Mouse (Mus musculus) left cerebral cortex, adult 18-20 months (tissue): ENCODE measurements around the gene a. TPM values are rescaled to one million over a fixed set of nuclear protein-coding genes. Genes with fewer than 3 reads are reported as not detected.
"Not testable (repeated sequence)": the region's sequence is repeated elsewhere in the genome, so short reads cannot be mapped to it uniquely, and the experiment has no call there.

ENCODE experiments used
- DNase-seq, 2 experiments: peaks; one replicate each; pipeline ENCODE4 v3.0.0; 2021 to 2022; ENCODE audit warnings: low spot score in 2 of 2, mixed read lengths in 1 of 2
- total RNA-seq, 2 experiments: library from RNA; stranded (reverse); gene quantifications; 2 replicates each; pipeline ENCODE4 v1.2.3; 2021

a gene
- total RNA-seq, 2 experiments from 2014 or later, result not detected

DNA sequence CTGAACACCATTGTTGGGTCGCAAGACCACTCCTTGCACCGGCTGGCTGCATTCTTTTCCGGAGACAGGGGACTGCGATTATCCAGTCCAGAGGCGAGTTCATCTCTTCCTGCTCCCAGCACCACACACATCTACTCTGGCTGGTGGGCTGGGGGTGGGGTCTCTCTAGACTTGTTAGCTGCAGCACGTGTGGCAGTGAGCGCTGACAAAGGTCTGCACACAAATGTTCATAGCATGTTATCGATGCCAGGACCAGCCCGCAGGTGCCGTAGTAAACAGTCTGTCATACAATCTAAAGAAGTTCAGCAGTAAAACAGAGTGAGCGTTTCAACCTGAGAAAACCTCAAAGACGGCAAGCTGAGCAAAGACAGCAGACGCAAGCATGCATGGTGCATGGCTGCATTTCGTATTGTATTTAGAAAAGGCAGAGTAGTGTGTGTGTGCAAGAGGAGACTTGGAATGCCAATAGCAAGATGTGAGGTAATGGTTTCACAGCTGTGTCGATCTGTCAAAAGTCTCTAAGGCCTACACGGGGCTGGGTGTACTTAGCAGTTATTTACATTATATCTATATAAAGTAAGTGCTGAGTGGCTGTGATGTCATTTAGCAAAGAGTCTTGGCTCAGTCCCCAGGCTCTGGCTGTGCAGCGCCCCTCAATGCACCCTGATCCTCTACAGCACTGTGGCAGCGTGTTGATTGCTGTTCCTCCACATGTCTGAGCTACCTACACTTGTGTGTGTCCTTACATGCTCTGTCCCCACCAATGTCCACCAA lies 180.9 kb downstream of the a start:
- peak in 1 of 2 experiments; percentile 11 for DNase-seq

DNA sequence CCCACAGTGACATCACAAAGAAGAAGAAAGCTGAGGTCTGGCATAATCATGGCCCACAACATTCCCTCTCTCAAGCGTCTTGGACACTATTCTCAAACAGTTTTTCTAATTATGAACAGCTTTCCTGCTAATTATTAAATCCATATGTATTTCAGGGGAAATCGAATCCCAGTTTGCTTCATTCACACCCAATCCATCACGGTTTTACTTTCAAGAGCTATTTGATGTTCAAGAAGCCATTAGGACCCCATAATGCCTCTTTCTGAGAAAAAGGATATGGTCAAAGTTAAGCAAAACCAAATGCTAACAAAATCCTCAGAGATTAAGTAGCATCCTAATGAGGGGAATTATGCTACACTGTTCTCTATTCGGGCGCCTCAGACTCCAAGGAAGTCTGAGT lies 181.8 kb downstream of the a start:
- DNase-seq, result no peak

DNA sequence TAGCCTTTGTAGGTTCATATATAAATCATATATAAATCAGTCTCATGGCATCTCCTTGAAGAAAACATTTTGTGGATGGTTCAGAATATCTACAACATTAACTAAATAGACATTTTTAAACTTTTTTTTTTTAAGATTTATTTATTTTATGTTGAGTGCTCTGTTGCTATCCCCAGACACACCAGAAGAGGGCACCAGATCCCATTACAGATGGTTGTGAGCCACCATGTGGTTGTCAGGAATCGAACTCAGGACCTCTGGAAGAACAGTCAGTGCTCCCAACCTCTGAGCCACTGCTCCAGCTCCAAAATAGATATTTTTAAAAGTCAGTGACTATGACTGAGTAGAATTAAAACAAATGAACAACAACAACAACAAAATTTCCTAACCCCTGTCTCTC lies 195.4 kb downstream of the a start:
- no peak for DNase-seq

DNA sequence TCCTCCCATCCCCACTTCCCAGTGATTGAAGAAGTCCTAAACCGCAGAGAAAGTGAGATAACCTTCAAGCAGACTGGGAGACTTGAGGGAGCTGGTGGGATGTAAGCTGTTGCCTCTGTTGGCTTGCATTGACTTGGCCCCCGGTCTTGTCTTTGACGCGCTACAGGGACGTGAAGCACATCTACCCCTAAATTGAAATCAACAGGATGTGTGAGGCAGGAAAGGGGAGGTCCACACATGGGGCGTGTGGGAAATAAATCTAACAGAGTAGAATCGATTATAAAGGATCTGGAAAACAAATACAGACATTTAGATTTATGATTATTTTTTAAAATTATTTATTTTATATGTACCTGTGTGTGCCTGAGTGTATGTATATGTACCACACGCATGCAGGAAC lies 200.2 kb downstream of the a start:
- DNase-seq, result no peak

DNA sequence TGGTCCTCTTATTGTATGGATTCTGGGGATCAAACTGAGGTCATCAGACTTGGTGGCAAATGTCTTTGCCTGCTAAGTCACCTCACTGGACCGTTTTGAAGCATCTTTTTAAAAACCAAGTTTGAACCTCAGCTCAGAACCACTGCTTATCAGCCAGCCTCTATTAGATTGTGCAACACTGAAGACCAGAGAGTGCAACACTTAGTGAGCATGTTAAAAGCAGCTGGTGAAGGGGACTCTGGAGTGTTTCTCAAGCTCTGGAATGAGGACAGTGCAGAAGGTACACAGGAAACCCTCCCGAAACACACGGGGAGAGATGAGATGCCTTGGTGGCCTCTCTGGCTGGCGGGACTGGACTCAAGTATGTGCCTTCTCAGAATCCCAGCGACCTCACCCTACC lies 200.9 kb downstream of the a start:
- no peak for DNase-seq

DNA sequence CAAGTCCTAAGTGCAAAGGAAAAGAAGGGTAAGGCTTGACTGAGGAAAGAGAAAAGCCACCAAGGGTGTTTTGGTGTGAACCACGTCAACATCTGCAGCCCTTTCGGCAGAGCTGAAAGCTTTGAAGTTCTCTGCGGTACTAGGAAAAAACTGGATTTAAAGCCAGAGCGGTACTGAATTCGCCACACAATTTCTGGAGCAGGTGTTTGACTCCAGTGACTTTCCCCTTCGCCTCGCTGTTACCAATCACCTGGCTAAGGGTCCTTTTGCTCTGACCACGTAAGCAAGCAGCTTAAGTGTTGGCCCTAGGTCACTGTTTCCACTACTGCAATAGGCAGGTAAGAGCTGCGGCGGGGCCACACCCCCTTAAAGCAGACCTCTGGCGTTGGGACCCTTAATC lies 214.3 kb downstream of the a start:
- DNase-seq, result no peak

DNA sequence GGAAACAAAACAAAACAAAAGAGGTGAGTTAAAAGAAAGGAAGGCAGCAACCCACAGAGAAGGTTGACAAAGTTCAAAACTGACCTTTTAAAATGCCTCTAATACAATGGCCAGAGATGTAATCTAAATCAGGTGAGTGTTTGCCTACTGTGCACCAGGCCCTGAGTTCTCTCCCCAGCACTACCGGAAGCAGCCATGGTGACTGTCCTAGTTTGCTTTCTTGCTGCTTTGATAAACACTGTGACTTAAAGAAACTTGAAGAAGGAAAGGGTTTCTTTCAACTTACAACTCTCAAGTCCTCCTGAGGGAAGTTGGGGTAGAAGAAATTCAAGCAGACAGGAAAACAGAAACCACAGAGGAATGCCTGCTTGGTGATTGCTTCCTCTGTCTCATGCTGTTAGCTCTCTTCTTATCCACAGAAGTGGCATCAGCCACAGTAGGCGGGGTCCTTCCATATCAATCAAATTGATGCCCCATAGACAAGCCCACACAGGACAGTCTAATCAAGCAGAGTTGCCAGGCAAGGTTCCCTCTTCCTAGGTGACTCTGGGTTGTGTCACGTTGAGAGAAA lies 220.0 kb downstream of the a start:
- no peak for DNase-seq

DNA sequence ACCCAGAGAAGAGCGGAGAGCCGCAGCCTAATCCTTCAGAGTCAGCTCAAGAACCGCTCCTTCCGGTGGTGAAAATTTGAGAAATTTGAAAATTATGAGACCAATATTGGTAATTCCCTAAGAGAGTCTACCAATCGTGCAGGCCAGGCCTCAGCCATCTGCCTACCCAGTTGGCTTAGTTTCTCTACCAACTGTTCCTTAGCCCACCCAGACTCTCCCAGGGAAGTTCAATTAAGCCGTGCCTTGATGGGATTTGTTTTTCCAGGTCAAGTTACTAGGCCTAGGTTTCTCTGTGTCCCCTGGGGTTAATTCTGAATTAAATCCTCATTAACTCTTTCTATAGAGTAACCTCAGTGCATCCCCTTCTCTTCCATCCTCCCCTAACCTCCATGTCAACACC lies 221.8 kb downstream of the a start:
- DNase-seq, result no peak

DNA sequence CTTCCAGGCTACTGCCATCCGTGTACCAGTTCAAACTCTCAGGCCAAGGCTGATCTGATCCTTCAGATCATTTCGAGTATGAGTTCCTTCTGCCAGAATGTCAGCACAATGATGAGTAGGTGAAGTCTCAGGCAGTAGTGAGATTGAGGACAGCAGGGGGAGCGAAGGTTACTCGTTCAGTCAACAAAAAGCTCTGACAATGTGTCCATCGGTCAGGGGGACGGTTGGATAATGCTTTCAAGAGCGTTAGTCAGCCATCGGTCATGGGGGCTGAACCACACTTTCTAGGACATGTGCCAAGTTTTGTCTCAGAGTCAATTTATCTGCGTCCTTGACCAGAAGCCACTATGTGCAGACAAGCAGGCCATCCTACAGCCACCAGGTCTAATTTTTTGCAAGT lies 225.5 kb downstream of the a start:
- not testable (repeated sequence) for DNase-seq

DNA sequence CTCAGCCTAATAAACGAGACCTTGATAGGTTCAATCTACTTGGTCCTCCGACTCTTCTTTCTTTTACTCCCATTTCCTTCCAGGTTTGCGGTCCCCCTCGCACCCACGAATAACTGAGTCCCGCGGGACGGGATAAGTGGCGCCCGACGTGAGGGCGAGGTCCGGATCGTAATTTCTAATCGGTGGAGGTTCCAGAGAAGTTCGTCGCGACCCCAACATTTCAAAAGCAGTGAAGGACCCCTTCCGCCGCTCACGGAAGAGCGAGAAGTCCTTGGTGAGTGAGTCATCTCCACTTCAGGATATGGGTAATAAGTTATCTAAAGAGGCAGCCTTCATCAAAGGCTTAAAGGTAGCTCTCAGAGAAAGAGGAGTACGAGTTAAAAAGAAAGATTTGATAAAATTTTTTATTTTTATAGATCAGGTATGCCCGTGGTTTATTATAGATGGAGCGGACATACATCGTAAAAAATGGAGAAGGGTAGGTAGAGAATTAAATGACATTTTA lies 227.1 kb downstream of the a start, which contains the start of gene Gm14226:
TSS of gene Gm14226 (plus strand) at position 16 of the 505 bp plus-strand sequence.
- DNase-seq, result not testable (repeated sequence)

DNA sequence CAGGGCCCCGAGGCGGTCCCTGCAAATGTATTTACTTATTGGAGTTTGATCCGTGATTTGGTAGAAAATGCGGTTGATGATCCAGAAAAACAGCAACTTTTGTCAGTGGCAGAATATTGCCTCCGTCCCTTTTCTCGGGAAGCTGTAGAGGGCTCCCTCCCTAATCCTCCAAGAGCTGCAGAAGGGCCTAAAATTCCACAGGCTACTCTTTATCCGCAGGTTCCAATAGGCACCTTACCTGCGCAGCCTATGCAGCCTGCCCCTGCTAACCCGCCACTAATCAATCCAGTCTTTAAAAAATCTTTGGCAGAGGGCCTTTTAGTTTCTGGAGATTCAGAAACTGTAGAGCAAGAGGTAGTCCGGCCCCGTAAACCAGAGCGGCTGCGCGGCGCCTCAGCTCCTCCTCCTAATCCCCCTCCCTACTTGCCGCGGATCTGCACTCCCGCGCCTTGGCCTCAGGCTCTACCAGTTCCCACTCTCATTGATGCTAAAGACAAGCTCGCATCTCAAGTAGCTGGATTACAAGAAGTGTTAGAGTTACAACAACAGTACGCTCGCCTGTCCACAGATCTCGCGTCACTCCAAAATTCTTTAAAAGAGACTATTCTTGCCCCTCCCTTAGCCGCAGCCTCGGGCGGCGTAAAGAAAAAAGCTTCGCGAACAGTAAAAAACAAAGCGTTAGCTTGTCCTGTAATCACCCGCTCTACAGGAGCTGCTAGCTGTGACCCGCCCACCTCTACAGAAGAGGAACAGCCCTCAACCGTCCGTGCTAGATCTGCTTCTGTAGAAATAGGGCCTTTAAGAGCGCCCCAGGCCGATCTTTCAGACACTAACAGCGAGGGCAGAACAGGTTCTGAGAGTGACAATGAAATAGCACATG lies 227.8 kb downstream of the a start:
- DNase-seq, result peak; percentile 53 to 64

DNA sequence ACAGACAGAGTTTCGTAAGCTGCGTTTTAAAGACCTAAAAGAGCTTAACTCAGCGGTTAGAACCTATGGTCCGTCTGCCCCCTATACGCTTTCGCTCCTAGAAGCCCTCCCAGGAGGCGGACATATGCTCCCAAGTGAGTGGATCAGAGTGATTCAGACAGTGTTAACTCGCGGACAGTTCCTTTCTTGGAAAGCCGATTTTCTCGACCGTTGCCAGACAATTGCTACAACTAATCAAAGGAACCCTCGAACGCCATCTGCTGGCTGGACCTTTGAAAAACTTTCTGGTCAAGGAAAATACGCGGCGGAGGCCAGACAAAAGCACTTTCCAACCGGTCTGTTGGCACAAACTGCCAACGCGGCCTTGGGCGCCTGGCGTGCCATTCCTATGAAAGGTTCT lies 228.5 kb downstream of the a start:
- peak; percentile 89 to 90 for DNase-seq

DNA sequence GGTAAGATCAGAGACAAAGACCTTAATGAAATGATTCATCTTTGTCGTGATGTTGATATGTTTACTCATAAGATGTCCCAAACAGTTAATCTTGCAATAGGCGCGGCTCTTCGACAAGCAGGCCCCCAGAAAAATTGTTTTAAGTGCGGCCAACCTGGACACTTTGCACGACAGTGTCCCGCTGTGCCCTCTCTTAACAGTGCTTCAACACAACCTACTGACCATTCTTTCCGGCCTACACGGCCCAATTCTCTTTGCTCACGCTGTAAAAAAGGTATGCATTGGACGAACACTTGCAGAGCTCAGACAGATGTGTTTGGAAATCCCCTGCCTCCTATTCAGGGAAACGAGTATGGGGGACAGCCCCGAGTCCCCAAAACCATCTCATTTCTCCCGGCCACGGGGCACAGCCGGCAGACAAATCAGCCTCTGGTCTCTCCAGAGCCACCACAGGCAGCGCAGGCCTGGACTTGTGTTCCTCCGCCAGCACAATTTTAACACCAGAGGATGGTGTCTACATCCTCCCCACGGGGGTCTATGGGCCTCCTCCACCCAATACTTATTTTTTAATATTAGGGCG lies 229.1 kb downstream of the a start:
- DNase-seq, result peak in 1 of 2 experiments; percentile 1

DNA sequence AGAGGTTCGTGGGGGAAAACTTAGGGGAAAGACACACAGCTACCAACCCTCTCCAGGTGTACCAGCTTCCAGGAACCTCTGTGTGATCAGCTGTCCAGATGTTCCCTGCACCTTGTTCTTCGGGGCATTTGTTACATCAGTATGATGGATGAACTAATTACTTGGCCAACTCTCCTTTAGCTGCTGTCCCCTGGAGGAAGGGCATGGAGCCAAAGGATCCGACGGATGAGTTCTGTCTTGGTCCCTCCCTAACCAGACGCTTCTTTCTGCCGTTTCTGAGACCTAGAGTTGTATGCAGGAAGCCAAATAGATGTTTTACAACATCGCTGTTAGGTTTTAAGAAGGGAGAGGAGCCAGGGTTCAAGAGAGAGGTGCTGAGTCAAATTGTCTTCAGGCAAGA lies 239.6 kb downstream of the a start:
- DNase-seq, result no peak

DNA sequence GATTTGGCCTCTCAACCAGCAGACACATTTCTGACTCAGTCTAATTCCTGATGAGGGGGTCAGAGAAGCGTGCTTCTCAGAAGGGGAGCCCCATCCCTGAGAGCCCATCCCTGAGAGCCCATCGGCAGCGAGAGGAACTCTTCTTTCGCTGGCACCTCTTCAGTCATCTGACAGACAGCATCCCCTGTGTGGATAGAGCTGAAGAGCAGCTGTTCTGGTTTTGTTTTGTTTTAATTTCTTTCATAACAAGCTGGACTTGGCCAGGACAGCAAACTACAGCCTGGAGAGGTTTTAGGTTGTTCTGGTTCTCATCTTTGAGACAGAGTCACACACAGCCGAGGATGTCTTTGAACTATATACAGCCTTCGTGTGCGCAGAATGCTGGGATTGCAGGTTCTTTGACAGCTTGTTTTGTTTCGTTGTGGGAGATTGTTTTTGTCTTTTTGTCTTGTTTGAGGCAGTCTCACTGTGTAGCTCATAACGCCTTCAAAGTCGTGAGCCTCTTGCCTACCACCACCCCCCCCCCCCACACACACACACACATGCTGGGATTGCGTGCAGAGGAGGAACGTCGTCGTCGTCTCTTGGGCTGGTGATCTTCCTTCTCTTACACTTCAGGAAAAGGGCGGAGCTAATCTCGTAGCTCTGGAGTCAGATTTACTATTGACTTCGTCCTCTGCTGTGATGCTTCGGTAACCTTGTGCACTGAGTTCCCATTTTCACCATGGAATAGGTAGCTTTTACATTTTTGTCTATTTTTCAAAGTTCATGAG lies 241.9 kb downstream of the a start:
- no peak for DNase-seq

DNA sequence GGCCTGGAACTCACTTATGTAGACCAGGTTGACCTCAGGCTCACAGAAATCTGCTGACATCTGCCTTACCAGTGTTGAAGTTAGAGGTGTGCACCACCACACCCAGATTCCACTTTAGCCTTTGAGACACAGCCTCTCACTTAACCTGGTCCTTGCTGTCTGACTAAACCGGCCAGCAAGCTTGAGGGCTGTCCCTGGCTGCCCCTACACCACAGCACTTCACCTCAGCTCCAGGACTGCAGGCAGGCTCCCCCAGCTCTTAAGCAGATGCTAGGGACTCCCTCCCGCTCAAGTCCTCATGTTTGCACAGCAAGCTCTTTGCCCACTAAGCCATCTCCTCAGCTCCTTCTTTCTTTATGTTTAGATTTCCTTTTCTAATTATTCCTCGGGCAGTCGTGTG lies 248.8 kb downstream of the a start:
- DNase-seq, result no peak

DNA sequence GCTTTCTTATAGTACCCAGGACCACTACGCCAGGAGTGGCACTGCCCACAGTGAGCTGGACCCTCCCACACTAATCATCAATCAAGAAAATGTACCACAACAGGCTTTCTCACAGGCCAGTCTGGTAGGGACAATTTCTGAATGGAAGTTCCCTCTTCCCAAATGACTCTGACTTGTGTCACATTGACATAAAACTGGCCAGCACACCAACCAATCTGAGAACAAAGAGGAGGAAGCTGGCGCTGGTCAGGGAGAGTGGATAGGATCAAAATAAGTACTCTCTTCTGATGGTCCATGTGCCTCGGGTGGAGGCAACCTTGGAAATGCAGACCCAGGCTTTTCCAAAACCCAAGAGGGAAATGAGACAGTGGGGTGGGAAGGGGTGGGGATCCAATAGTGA lies 253.3 kb downstream of the a start:
- no peak for DNase-seq

DNA sequence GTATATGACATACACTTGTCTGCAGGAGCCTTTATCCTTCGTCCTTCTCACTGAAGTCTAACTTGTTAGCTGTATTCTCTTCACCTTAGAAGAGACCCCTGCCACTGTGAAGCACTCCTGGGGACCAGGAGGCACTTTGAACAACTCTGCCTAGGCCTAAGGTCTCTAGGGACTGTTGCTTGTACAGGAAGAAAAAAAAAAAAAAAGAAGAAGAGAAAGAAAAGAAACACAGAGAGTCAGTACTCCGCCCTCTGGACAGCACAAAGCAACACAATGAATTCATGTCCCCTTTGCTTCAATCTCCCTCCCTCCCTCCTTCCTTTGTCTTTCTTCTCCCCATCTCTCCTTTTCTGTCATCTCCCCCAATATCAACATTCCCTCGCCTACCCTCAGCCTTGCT lies 253.9 kb downstream of the a start:
- no peak for DNase-seq

DNA sequence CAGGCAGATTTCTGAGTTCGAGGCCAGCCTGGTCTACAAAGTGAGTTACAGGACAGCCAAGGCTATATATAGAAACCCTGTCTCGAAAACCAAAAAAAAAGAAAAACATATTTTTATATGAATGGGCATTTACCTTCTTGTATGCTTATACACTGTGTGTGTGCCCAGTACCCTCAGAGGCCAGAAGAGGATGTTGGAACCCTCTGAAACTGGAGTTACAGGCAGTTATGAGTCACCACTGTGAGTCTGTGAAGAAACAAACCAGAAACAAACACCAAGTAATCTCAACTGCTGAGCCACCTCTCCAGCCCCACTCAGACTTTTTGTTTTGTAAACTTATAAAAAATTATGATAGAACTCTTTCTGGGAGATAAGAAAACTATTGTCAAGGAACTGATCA lies 255.6 kb downstream of the a start:
- DNase-seq, result no peak

DNA sequence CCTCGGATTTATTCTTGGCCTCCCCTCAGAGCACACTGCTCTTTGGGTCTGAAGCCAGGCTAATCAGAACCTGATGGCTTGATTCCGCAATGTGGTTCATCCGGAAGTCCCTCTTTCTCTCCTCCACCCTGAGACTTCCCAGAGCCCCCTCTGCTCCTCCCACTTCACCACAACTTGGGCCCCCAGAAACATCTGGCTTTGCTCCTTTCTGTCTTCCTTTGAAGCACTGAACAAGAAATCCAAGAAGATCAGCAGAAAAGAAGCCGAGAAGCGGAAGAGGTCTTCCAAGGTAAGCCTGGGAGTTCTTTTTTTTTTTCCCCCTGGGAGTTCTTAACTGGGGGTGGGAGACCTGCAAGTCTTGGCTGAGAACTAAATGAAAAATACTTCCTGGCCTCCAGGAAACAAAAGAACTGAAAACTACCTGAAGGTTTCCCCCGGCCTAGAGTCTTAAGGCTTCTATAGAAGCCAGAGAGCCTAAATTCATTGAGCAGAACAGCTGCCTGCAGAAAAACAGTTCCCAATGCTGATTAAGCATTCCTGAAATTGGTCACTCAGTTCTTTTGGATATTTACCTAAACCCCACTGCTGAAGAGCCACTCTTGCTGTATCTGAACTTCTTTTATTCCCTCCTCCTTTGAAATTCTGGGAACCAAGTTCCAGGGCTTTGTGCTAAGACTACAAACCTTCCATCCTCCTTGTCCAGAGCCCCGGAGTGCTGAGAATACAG lies 256.4 kb downstream of the a start:
- DNase-seq, result no peak
